Mouse (Mus musculus) heart, embryonic 15.5 days (tissue): ENCODE measurements at regions not wholly inside any gene's neighbourhood (a gene's known extent, or its start where the extent isn't known, plus 50 kb on each side); places are given as distances from the start of the nearest gene placed in this dataset.
A peak's percentile ranks its signal among the peaks of the same experiment; 100 is the strongest.

Experiments
- ATAC-seq: fragments of 200-750 bp; cut with Nextera tagmentation; replicated peaks from 2 replicates; pipeline ENCODE4 v1.8.0; 2017; ENCODE audit warnings: low read depth, moderate TSS enrichment; ENCODE audit not compliant: insufficient number of reproducible peaks, insufficient read depth, low FRiP score
- H3K27ac ChIP-seq: fragments of 300-500 bp; sonication (generic); 2 replicates; pipeline ENCODE4 v1.5.1; 2015; ENCODE audit warnings: mild to moderate bottlenecking, inconsistent platforms
- H3K27me3 ChIP-seq: fragments of 300-500 bp; sonication (generic); 2 replicates; pipeline ENCODE4 v1.6.1; 2015; ENCODE audit warnings: inconsistent platforms
- H3K36me3 ChIP-seq: fragments of 300-500 bp; sonication (generic); 2 replicates; pipeline ENCODE4 v1.6.1; 2015; ENCODE audit warnings: mild to moderate bottlenecking, inconsistent platforms
- H3K4me1 ChIP-seq: fragments of 300-500 bp; sonication (generic); replicated peaks from 2 replicates; pipeline ENCODE4 v1.6.1; 2015; ENCODE audit warnings: inconsistent platforms
- H3K4me2 ChIP-seq: fragments of 300-500 bp; sonication (generic); 2 replicates; pipeline ENCODE4 v1.6.1; 2015; ENCODE audit warnings: inconsistent platforms, mild to moderate bottlenecking, moderate library complexity
- H3K4me3 ChIP-seq: fragments of 300-500 bp; sonication (generic); 2 replicates; pipeline ENCODE4 v1.5.1; 2015; ENCODE audit warnings: mild to moderate bottlenecking, inconsistent platforms
- H3K9ac ChIP-seq: fragments of 300-500 bp; sonication (generic); 2 replicates; pipeline ENCODE4 v1.6.1; 2015; ENCODE audit warnings: mild to moderate bottlenecking, inconsistent platforms
- H3K9me3 ChIP-seq: fragments of 300-500 bp; sonication (generic); replicated peaks from 2 replicates; pipeline ENCODE4 v1.6.1; 2016; ENCODE audit warnings: inconsistent platforms
- WGBS: fragments of 180-500 bp; shearing (Covaris S2); methylation state at CpG from one replicate; pipeline ENCODE4 v1.1.7; 2015; ENCODE audit warnings: mixed read lengths; 5-methylcytosine and 5-hydroxymethylcytosine counted together

DNA sequence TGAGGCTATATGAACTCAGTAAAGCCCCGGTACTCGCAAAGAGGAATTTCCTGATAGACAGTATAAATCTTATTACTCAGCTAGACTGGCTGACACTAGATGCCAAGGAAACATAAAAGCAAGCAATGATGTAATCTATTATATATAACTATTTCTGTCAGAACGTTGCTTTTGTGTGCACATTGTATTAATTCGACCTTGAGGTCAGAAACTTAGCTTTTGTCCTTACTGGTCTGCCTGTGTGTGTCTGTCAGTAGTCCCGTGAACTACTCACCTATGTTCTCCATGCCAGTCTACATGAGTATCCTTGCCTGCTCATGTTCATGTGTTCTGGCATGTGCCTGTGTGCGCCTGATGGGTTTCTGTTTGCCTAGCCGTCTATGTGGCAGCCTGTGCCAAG, 70.5 kb downstream of the Tmx1 start:
- H3K9ac ChIP-seq = no peak overlapping the region
- no peak overlapping the region for H3K27ac ChIP-seq
- 67% methylated on average over 7 of the region's 7 CpGs for WGBS
- no peaks in the 10 kb centered on the region for H3K9me3 ChIP-seq
- no peaks in the 10 kb centered on the region for H3K27me3 ChIP-seq
- no peak overlapping the region for H3K4me3 ChIP-seq
- H3K4me2 ChIP-seq = no peak overlapping the region
- no peaks in the 10 kb centered on the region; the same call in 1 of the 2 replicates for H3K4me1 ChIP-seq
- H3K36me3 ChIP-seq = no peaks in the 10 kb centered on the region
- no peak for ATAC-seq

DNA sequence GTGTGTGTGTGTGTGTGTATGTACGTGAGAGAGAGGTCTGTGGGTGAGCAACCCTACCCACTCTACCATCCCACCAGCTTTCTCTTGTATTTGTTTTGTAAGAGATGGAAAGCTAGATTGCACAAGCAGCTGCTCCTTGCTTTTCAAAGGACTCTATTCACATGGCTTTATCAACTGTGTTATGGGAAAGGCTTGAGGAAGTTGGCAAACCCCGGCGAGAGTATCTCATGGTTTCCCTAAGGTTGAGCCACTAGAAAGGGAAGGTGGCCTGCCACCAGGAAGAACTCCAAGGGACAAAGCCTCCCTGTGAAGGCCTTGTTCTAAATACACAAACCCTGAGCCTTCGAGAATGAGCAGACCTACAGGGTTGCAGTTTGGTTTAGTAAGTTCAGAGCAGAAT, 71.8 kb downstream of the Tmx1 start:
- WGBS = 66% methylated on average over 4 of the region's 4 CpGs
- no peaks in the 10 kb centered on the region for H3K9me3 ChIP-seq
- H3K4me2 ChIP-seq = no peak overlapping the region

DNA sequence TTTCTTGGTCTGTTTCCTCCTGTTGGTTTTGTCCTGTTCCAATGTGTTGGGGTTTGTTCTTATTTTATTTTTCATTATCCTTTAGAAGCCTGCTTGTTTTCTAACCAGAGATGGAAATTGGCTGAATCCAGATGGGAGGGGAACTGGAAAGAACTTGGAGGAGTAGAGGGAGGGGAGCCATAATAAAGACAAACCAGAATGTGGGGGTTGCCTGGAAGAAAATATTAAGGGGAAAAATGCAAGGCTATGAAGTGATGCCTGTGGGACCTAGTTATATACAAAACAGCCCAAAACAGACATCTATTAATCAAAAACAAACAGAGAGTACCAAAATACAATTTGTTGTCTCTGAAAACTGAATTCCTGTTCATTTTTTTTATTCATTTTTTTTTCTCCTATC, 78.8 kb downstream of the Tmx1 start:
- H3K27me3 ChIP-seq = no peaks in the 10 kb centered on the region
- H3K9ac ChIP-seq = no peak overlapping the region
- no peaks in the 10 kb centered on the region for H3K36me3 ChIP-seq
- no peaks in the 10 kb centered on the region for H3K9me3 ChIP-seq
- no peak overlapping the region for H3K4me2 ChIP-seq
- no peak for ATAC-seq
- H3K4me1 ChIP-seq = no peaks in the 10 kb centered on the region; the same call in 1 of the 2 replicates
- no peak overlapping the region for H3K27ac ChIP-seq
- no peak overlapping the region for H3K4me3 ChIP-seq

More for the DNA sequence above, 71.8 kb downstream of the Tmx1 start:
- H3K36me3 ChIP-seq = no peaks in the 10 kb centered on the region
- ATAC-seq = no peak
- H3K27ac ChIP-seq = no peak overlapping the region
- no peaks in the 10 kb centered on the region; the same call in 1 of the 2 replicates for H3K4me1 ChIP-seq
- H3K27me3 ChIP-seq = no peaks in the 10 kb centered on the region
- no peak overlapping the region for H3K4me3 ChIP-seq
- H3K9ac ChIP-seq = no peak overlapping the region

DNA sequence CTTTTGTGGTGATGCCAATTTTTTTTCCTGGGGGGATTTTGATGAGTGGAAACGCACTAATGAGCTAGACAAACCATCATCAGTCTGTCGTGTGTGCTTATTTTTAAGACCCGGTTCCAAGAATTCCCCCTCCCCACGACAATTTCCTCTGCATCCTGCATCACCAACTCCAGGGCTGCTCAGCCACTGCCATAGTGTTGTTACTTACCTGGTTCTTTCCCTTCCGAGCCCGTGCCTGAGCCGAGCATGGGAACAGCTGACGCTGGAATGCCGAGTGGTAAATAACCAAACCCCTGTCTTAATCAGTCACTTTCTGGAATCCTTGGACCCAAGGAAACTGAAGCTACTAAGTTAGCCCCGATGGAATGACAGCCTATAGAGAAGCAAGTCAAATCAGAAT, 79.3 kb downstream of the Tmx1 start:
- no peak overlapping the region for H3K9ac ChIP-seq
- no peaks in the 10 kb centered on the region for H3K36me3 ChIP-seq
- H3K27ac ChIP-seq = no peak overlapping the region
- H3K27me3 ChIP-seq = no peaks in the 10 kb centered on the region
- H3K4me3 ChIP-seq = no peak overlapping the region
- no peaks in the 10 kb centered on the region for H3K9me3 ChIP-seq
- ATAC-seq = no peak
- H3K4me2 ChIP-seq = no peak overlapping the region
- H3K4me1 ChIP-seq = no peaks in the 10 kb centered on the region; the same call in 1 of the 2 replicates
- 64% methylated on average over 10 of the region's 10 CpGs for WGBS

DNA sequence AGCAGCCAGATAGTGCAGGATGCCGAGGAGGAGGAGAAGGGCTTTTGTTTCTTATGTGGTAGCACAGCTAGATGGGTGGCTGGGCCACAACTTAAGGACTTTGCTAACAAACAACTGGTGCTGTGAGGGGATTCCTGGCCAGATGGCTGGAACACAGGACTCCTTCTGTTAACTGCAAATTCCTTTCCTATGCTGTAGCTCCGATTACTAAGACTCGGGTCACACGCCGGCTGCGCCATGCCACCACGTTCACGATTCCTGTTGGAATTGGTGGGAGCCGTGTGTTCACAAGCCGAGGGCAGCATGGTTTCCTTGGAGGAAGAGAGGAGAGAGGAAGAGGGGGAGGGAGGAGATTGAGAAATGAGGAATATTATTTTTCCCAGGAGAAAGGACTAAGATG, 79.9 kb downstream of the Tmx1 start:
- Histone ChIP-seq H3K27me3 (no peaks in the 10 kb centered on the region), H3K4me3 (no peak overlapping the region), H3K9me3 (no peaks in the 10 kb centered on the region), H3K27ac (peak overlapping the region; percentile 30; the same call in 1 of the 2 replicates), H3K9ac (no peak overlapping the region), H3K36me3 (no peaks in the 10 kb centered on the region), H3K4me2 (no peak overlapping the region), H3K4me1 (no peaks in the 10 kb centered on the region; the same call in 1 of the 2 replicates)
- 69% methylated on average over 10 of the region's 10 CpGs for WGBS
- ATAC-seq = no peak

DNA sequence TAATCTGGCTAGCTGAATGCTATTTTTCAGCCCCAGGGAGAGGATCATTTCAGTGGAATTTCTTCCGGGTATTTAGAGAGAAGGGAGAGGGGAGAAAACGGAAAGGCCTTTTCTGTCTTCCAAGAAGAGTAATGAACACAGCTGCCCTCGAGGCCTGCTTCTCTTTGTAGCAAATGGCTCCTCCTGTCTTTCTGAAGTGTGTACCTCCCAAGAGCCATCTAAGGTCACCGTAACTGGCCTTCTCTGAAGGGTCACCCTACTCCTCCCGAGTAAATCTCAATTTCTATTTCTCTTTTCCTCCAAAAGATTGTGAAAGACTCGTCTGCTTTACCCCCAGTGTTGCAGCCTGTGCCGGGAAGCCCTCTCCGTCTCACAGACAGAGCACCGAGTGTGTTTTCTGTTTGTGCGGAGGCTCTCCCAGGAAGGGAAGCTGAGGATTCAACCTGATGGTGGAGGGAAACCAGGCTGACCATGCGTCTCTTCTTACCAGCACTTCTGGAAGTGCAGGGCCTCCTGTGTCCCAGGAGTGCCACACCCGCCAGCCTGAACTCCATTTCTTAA, 80.6 kb downstream of the Tmx1 start:
- Histone ChIP-seq H3K4me3 (no peak overlapping the region), H3K27me3 (no peaks in the 10 kb centered on the region), H3K4me1 (no peaks in the 10 kb centered on the region; the same call in 1 of the 2 replicates), H3K9me3 (no peaks in the 10 kb centered on the region), H3K4me2 (no peak overlapping the region), H3K9ac (no peak overlapping the region), H3K36me3 (no peaks in the 10 kb centered on the region), H3K27ac (peak overlapping the region; percentile 30; the same call in 1 of the 2 replicates)
- WGBS = 75% methylated on average over 12 of the region's 12 CpGs
- no peak for ATAC-seq

DNA sequence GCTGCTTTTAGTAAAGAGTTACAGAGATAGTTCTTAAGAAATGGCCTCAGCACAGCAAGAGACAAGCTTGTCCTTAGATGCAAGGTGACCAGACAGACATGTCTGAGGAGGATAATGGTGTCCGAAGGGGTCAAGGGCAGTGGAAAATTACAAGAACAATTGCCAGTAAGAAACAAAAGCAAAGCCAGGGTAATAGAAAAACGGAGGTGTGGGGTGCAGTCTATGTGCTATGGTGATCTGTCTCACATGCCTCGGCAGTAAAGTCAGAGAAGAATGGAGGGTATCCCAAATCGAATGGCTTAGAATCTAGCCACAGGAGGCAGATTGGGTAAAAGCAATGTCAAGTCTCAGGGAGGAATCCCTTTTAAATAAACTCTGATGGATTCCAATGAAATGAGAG, 86.2 kb downstream of the Tmx1 start:
- WGBS = 78% methylated on average over 4 of the region's 4 CpGs
- no peaks in the 10 kb centered on the region for H3K27me3 ChIP-seq
- no peaks in the 10 kb centered on the region for H3K36me3 ChIP-seq
- no peak overlapping the region for H3K4me3 ChIP-seq
- H3K9me3 ChIP-seq = no peaks in the 10 kb centered on the region
- peaks cover 14% of the 10 kb centered on the region for H3K4me1 ChIP-seq
- H3K9ac ChIP-seq = no peak overlapping the region
- H3K27ac ChIP-seq = no peak overlapping the region
- H3K4me2 ChIP-seq = no peak overlapping the region
- ATAC-seq = no peak

DNA sequence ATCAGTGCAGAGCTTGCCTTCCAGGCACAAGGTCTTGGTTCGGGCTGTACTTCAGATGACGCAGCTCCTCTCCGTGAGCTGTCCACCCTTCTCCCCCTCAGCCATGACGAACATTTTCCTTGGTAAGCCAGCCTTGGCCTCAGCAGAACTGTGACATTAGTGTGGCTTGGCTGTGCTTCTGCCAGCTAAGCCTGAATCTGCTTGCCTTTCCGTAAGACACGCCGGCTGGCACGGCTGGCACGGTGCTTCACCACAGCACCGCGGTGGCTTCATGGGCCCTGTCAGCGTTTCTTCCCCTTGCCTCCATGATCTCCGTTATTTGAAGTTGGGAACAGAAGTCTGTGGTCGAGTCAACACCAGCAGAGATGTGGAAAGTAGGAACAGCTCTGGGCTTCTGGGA, 87.0 kb downstream of the Tmx1 start:
- ATAC-seq = no peak
- 86% methylated on average over 14 of the region's 14 CpGs for WGBS
- no peak overlapping the region for H3K4me2 ChIP-seq
- H3K27me3 ChIP-seq = no peaks in the 10 kb centered on the region
- peaks cover 16% of the 10 kb centered on the region for H3K4me1 ChIP-seq
- H3K9ac ChIP-seq = no peak overlapping the region
- no peak overlapping the region for H3K4me3 ChIP-seq
- H3K9me3 ChIP-seq = no peaks in the 10 kb centered on the region
- H3K36me3 ChIP-seq = no peaks in the 10 kb centered on the region
- H3K27ac ChIP-seq = no peak overlapping the region

DNA sequence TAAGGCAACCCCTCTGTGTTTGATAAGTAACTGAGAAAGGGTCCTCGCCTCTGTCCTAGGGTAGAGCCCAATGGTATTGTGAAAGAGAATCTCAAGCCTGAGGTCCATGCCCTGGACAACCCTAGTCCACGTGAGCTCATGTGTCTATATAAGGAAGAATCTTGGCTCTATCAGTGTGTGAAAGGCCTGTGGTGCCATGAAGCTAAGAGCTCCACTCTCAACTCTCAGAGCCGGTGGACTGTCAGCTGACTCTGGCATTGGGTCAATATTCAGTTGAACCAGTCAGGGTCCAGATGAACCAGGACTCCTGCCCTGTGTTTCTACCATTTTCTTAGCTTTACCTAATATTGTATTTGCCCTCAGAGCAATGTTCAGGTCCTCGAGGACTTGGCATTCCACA, 88.5 kb downstream of the Tmx1 start:
- H3K9ac ChIP-seq = no peak overlapping the region
- ATAC-seq = no peak
- no peaks in the 10 kb centered on the region for H3K27me3 ChIP-seq
- peaks cover 16% of the 10 kb centered on the region for H3K4me1 ChIP-seq
- WGBS = 75% methylated on average over 4 of the region's 4 CpGs
- H3K27ac ChIP-seq = no peak overlapping the region
- H3K4me3 ChIP-seq = no peak overlapping the region
- H3K36me3 ChIP-seq = no peaks in the 10 kb centered on the region
- no peak overlapping the region for H3K4me2 ChIP-seq
- no peaks in the 10 kb centered on the region for H3K9me3 ChIP-seq

DNA sequence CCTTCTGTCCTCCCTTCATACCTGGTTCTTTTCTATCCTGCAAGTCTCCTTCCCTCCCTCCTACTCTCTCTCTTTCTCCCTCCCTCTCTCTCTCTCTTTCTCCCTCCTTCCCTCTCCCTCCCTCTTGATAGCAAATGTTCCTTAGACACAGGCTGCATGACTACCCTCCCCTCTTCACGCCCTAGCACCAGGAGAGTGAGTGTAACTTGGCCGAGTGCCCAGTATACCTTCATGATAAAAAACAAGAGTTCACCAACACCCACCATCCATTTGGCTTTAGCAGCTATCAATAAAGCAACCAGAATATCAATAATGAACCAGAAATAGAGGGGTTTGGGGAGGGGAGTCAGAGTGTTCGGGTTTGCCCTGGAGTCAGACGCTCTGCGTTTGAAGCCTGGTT, 90.4 kb downstream of the Tmx1 start:
- 24% methylated on average over 5 of the region's 5 CpGs for WGBS
- H3K9me3 ChIP-seq = no peaks in the 10 kb centered on the region
- H3K36me3 ChIP-seq = no peaks in the 10 kb centered on the region
- ATAC-seq = no peak
- peaks cover 16% of the 10 kb centered on the region for H3K4me1 ChIP-seq
- no peaks in the 10 kb centered on the region for H3K27me3 ChIP-seq
- no peak overlapping the region for H3K4me2 ChIP-seq
- H3K4me3 ChIP-seq = no peak overlapping the region
- H3K9ac ChIP-seq = no peak overlapping the region
- no peak overlapping the region for H3K27ac ChIP-seq

DNA sequence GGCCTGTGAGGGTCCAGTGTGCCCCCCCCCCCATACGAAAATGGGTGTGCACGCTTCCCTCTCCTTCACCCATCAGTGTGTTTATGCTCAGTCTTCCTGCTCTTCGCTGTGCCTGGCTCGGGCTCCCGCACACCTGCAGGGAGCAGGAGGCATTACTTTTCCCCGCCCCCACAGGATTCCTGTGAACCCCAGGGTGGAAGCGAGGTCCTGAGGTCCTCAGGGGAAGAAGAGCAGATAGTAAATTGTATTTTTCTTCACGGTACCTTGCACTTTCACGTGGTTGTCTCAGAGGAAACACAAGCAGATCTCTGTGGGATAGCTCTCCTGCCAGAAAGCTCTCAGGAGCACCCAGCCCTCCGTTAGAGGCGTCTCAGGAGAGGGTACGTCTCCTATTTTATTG, 91.4 kb downstream of the Tmx1 start:
- ATAC-seq = no peak

DNA sequence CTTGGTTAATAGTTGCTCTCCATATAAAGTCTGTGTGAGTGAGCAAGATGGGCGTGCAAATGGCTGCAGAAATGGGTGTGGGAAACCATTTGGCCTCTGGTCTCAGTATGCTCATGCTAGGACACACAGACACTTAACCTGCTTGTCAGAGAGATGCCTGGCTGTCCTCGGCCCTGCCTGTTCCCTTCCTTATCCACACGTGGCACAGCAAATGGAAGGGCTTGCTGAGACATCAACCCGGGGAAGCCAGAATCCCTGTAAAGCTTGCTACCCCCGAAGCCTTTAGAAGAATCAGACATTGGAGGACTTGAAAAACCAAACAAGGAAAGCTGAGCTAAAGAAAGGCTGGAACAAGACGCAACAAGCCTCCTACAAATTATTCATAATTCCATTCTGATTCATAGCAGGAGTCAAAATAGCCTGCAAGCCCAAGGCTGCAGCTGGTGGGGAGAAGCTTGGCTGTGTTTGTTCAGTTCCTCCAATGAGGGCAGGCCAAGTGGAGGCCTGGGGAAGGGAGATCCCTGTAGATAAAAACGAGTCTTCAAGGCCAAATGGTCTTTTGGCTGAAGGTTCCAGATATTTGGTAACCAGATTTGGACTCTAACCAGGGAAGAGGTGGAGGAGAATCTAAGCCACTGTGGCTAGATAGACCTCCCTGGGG, 92.1 kb downstream of the Tmx1 start:
- no peak overlapping the region for H3K4me3 ChIP-seq
- ATAC-seq = no peak
- H3K9me3 ChIP-seq = no peaks in the 10 kb centered on the region
- H3K27me3 ChIP-seq = no peaks in the 10 kb centered on the region
- H3K4me1 ChIP-seq = peaks cover 16% of the 10 kb centered on the region
- no peak overlapping the region for H3K9ac ChIP-seq
- H3K4me2 ChIP-seq = no peak overlapping the region
- no peaks in the 10 kb centered on the region for H3K36me3 ChIP-seq
- 46% methylated on average over 7 of the region's 7 CpGs for WGBS
- no peak overlapping the region for H3K27ac ChIP-seq

More for the DNA sequence above, 91.4 kb downstream of the Tmx1 start:
- WGBS = 40% methylated on average over 12 of the region's 12 CpGs
- H3K4me1 ChIP-seq = peaks cover 16% of the 10 kb centered on the region
- H3K27me3 ChIP-seq = no peaks in the 10 kb centered on the region
- no peak overlapping the region for H3K4me3 ChIP-seq
- H3K27ac ChIP-seq = no peak overlapping the region
- H3K36me3 ChIP-seq = no peaks in the 10 kb centered on the region
- H3K4me2 ChIP-seq = no peak overlapping the region
- H3K9ac ChIP-seq = no peak overlapping the region
- no peaks in the 10 kb centered on the region for H3K9me3 ChIP-seq
